Mouse (Mus musculus): ENCODE data around the gene Brca1.
A peak's percentile ranks its signal among the peaks of the same experiment; 100 is the strongest.
"Not testable (repeated sequence)": the region's sequence is repeated elsewhere in the genome, so short reads cannot be mapped to it uniquely, and the experiment has no call there.

The Brca1 gene

DNA sequence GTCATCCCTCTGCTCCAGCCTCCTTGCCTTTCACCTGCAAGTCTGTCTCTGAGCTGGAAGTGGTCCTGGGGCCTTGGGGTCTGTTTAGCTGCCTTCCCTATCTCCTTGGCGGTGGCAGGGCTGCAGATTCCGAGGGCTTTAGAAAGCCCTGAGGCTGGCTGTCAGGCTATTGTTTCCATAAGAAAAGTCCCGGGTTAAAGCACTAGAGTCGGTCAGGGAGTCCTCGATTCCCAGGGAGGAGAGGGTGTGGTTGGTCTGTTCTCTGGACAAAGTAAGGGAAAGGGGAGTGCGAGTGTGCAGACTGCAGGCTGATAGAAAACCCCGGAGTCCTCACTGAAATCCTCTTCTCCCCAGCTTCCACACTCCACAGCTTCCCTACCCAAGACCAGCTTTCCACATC is 81.5 kb downstream of the Brca1 start:
- DNase-seq (ENCODE audit: low spot score), result no peak

DNA sequence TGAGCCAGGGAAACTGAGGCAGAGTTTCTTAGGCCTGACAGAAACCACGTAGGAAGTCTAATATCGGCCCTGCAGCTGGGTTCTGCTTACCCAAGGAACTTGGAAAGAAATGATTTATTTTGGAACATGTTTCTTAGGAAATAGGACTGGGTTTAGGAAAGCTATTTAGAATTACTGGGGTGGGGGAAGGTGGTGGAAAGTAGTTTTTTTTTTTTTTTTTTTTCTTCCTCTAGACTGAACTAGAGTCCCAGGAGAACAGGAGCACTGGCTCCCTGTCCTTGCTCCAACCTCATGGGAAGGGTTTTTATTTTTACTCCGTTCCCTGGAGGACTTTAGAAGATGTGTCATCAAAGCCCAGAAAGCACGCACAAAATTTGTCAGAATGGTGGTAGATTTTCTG is 82.6 kb downstream of the Brca1 start:
- no peak for DNase-seq (ENCODE audit: low spot score)

DNA sequence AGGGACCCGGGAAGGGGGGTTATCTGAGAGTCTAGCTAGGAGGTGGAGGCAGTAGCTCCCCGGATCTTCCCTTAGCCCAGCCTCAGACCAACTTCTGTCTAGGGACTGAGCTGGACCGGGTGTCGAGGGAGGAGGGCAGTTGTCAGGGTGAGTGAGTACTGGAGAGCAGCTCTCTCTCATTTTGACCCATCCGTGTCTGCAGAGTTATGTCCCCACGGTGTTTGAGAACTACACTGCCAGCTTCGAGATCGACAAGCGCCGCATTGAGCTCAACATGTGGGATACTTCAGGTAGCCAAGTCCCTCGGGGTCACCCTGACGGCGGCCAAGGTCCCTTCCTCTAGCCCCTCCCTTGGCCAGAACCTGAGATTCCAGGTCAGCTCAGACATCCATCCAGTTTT is 83.0 kb downstream of the Brca1 start:
- DNase-seq (ENCODE audit: low spot score), result no peak

DNA sequence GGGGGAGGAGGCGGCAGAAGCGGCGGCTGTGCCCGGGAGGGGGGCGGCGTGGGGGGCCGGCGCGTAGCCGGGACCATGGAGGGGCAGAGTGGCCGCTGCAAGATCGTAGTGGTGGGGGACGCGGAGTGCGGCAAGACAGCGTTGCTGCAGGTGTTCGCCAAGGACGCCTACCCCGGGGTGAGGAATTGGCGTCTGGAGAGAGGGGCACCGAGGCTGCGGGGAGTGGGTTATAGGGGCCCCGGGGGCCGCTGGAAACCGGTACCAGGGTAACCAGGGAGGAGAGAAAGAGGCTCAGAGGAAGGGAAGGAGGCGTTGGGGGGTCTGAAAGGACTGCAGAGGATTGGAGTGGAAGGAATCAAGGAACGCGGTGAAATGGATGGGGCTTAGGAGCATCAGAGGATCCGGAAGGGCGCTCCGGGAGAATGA is 83.5 kb downstream of the Brca1 start:
- peak; percentile 19 for DNase-seq (ENCODE audit: low spot score)

DNA sequence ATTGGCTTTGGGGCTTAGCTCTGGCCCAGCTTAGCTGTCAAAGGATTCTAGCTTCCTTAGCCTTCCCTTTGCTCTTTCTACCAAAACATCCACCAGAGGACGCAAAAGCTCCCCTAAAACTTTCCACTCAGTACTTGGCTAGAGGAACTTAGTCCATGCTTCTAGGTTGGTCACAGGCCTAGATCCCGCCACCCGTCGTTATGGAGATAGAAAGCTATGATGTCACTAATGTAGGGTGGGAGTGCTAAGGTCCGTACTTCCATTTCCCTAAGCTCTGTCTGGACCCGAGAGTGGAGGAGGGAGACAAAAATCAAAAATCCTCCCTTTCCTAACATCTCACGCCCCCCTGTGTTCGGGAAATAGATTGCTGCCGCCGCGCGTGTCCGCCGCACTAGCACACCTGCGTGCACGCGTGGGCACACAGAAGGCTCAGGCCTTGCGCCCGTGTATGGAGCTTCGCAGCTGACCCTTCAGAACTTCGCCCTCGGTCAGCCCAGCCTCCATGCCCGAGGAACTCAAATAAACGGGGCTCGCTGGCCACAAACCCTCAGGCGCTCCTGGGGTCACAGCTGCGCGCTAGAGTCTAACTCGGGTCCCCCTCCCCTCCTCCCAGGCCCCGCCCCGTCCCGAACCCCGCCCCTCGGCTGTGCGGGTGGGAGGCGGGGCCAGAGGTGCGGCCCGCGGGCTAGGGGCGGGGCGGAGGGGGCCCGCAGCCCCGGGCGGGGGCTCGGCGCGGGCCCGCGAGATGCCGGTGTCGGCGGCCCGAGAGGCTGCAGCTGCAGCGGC is 84.1 kb downstream of the Brca1 start:
- DNase-seq (ENCODE audit: low spot score), result peak; percentile 78

DNA sequence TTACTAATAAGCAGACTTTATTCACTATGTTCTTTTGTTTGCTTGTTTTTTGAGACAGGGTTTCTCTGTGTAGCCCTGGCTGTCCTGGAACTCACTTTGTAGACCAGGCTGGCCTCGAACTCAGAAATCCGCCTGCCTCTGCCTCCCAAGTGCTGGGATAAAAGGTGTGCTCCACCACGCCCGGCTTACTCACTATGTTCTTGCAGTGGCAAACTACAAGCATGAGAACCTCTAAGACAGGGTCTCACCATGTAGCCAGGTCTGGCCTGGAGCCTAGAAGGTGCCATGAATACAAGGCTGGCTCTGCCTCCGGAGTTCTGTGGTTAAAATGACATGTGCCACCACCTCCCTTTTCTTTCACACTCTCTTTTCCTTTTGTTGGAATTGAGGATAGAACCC is 85.2 kb downstream of the Brca1 start:
- DNase-seq (ENCODE audit: low spot score), result not testable (repeated sequence)

DNA sequence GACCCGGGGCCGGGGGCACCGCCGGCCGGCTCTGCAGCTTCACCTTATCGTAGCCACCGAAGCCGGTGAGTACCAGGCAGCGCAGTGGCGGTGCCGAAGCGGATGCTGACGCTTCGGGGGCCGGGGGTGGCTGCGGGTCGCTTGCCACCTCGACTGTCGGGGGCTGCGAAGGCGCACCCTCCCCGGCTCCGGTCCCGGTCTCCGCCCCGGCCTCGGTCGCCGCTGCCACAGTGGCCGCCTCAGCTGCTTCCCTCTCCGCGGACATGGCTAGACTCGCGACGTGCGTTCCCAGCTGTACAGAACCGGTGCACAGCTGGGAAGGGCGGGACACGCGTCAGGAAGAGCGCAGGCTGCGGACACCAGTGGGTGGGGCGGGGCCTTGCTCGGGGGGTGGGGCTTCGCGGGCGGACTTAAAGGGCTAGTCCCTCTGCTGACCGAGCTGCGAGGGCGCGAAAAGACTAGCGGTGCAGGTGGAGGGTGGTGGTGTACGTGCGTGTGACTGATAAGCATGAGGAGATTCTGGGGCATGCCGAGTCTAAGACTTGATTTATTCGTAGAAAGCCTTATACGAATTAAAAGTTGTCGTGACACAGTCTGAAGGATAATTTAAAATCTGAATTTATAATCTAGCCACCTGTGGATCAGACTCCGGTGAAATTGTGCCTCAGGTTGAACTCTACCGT is 85.7 kb downstream of the Brca1 start, which contains the start of gene Vat1:
Vat1 (minus strand) TSS at position 362 of the 683 bp plus-strand sequence.
- DNase-seq (ENCODE audit: low spot score), result peak; percentile 58

DNA sequence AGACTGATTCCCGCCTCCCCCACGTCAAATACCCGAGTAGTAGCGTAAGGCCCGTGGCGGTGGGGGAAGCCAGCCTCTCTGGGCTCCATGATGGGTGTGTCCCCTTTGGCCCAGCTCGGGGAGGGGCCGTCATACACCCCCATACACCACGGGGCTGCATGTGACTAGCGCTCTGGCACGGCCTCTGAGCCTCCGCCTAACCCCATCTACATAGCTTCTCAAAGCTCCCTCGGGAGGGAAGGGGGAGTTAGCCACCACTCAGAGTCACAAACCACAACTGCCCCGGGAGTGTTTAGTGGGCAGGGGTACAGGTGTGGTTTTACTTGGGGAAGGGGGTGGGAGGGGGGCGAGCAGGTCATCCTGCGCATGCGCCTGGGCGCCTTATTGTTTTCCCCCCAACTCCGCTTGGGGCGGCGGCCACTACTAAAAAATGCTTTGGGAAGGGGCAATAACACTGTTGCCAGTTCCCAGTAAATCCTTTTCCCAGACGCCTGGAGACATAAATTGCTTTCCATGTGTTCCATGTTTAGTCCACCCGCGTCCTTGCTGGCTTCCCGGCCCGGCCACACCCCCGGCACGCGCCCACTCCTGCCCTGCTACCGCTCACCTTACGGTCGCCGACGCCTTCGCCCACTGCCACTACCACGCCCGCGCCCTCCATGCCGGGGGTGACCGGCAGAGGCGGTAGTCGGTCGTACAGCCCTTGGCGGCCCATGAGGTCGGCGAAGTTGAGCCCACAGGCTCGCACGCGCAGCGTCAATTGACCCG is 86.5 kb downstream of the Brca1 start:
- DNase-seq (ENCODE audit: low spot score), result peak; percentile 47

DNA sequence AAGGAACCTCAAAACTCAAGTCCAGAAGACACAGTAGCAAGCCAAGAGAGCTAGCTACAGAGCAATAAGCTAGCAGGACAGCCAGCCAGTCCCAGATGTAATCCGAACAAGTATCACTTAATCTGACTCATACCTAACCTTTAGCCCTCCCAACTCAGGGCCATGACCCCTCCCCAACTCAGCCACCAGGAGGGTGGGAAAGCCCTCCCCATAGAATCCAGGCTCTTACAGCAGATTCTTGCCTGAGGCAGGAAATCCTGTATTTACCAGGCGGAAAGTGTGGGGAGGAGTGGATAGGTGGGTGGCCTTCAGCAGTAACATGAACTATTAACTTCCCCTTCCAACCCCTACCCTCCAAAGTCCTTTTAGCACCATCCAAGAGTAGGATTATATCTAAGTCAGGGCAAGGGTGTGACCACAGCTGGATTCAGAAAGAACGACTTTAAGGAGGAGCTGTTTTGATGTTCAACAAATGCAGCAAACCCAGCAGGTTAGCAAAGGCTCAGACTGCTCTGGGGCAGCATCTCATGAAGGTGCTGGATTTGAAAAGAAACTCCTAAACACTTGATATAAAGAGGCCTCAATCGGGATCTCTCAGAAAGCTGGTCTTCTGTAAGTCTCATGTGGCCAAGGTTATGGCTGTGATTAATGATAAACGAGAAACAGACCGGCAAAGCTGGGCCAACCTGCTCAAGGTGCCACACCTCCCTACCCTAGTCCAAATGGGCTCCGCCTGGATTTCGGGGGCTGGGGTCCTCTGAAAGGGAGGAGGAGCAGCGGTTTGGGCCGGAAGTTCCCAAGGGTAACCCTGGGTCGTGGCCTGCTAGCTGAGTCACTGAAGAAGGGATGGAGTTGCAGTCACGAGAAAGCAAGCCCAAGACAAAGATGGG is 87.3 kb downstream of the Brca1 start, which contains the start of gene Rnd2:
Rnd2 (plus strand) TSS at position 789 of the 890 bp plus-strand sequence.
- no peak for DNase-seq (ENCODE audit: low spot score)

DNA sequence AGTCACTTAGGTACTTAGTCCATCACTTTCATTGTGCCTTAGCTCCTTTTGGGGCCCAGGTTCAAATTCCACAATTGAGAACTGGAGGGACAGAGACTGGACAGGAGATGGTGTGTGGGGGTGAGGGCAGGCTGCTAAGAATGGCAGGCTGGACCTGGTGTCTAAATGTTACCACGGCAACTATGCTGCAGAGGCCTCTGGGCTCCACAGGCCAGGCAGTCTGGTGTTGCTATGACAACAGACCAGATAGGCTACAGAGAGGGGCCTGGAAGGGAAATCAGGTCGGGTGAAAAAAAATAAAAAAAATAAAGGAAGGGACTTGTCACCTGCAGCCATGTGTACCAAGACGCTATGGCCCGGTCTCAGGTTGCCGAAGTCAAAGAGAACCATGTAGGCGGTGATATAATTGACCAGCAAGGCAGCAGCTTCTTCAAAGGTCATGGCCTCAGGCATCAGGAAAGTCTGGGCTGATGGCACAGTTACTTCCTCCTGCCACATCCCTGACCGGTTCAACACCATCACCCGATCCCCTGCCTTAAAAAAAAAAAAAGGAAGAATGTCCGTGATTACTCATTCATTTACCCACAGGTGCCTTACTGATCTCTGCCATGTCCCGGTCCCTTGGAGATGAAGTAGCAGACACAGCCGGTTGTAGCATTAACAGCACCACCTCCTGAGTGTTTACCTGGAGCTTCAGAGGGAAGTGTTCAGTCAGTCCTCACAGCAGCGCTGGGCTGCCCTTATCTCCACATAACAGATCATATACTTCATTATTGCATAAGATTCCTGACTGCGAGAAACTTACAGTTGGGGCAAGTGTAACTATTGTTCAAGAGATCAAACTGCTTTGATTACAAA is 88.9 kb downstream of the Brca1 start:
- DNase-seq (ENCODE audit: low spot score), result no peak

DNA sequence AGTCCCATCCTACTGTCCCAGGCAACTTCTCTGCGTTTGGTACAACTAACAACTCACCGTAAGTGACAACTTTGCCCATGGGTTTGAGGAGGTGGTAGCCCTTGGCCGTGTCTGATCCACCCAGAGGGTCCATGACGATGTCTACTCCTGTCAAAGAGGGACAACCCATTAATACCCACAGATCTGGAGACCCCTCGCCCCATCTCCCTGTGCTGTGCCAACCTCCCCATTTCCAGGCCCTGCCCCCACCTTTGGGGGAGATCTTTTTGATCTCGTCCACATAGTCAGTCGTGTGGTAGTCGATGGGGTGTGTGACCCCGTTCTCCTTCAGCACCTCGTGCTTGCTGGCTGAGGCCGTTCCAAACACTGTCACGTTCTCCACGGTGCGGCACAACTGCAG is 89.6 kb downstream of the Brca1 start:
- DNase-seq (ENCODE audit: low spot score), result no peak

DNA sequence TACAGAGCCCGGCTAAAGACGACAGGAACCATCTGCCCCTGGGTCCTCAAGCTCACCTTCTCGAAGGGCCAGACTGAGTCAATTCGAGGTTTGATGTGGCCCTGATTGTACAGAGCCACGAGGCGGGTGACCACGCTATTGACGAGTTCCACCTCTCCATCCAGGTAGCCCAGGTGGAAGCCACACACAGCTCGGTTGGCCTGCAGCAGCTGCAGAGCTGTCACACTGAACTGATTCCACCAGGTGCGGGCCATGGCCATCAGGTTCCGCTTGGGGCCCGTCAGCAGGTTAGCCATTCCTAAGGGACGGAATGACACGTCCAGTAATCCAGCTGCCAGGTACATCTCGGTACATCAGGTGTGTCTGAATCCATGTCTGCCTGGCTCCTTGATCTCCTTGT is 91.4 kb downstream of the Brca1 start:
- DNase-seq (ENCODE audit: low spot score), result no peak

DNA sequence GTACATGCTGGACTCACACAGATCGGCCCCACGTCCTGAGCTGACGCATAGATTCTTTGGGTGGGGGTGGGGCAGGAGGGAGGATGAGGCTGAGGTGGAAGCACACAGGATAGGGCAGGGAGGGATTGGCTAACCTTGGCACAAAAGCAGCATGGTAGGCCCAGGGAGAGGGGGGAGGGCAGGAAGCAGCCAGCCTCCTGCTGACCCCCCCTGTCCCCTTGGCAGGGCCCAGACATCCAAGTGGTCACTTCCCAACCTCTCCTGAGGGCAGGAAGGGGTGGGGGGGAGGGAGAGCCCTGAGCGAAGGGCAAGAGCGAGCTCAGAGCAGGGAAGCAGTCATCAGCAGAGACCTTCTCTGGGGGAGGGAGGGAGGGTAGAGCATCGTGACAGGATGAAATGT is 92.0 kb downstream of the Brca1 start:
- DNase-seq (ENCODE audit: low spot score), result no peak

DNA sequence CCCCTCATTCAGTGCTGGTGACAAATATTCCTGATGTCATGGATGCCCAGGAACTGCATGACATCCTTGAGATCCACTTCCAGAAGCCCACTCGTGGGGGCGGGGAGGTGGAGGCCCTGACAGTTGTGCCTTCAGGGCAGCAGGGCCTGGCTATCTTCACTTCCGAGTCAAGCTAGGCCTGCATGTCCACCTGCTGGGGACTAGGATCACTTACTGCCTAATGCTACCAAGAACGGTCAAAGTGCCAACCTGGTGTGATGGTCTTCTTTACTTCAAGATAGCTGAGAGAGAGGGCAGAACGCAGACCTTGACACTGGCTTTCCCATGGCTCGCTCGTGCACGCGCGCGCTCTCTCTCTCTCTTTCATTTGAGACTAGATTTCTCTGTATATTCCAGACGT is 93.5 kb downstream of the Brca1 start:
- DNase-seq (ENCODE audit: low spot score), result no peak

DNA sequence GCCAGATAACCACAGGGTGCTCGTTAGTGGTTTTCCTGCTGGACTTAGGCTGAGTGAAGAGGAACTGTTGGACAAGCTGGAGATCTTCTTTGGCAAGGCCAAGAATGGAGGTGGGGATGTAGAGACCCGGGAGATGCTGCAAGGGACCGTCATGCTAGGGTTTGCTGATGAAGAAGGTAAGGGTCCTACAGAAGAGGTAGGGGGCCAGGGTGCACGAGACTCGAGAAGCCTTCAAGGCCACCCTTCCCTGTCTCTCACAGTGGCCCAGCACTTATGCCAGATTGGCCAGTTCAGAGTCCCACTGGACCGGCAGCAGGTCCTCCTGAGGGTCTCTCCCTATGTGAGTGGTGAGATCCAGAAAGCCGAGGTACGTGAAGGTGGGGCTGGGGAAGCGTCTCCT is 94.1 kb downstream of the Brca1 start:
- DNase-seq (ENCODE audit: low spot score), result no peak

DNA sequence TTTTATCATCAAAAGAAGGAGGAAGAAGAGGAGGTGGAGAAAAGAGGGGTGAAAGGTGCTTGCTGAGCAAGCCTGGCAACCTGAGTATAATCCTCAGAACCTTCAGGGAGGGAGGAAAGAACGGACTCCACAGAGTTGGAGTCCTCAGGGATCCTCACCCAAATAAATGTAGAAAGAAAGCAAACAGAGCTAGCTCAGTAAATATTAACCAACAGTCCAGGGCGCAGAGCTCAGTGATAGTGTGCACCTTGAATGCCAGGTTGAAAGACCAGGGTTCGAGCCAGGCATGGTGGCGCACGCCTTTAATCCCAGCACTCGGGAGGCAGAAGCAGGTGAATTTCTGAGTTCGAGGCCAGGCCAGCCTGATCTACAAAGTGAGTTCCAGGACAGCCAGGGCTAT is 96.1 kb downstream of the Brca1 start:
- DNase-seq (ENCODE audit: low spot score), result no peak

DNA sequence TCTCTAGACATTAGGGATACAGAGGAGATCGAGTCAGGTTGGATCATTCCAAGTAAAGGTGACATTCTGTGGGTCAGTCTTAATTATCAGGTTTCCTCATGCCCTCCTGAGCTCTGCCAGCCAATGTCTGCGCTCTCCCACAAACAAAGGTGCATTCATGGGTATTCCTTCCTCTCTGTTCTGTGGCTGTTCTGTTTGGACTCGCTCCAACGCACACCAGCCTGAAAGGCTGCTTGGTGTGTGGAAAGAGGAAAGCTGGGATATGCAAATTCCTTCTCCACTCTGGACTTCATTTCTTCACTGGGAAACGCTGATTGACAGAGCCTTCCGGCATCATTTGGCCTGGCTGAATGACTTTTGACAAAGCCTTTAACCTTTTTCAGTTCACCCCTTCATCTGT is 97.1 kb downstream of the Brca1 start:
- no peak for DNase-seq (ENCODE audit: low spot score)

DNA sequence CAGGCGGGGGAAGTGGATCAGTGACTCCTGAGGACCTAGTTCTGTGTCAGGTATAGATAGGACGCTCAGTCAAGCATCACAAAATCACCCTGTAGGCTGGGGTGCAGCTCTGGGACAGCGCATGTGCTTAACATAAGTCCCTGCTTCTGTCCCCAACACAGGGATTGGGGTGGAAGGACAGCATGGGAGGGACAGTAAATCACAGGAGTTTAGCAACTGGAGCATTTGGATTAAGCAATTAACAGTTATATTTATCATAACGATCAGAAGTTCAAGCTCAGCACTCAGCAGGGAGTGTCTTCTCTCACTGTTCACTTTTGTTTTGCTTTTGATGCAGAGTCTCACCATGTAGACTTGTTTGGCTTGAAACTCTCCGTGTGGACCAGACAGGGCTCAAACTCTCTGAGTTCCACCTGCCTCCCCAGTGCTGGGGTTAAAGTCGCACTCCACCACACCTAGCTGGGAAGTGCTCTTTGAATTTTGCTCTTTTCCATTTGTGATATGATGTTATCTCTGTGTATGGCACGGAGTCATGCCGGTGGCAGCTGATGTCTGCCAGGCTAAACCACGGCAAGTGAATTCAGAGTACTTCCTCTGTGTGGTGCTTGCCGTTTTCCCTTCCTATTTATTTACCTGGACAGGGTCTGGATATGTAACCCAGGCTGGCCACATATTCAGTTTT is 99.5 kb downstream of the Brca1 start:
- DNase-seq (ENCODE audit: low spot score), result no peak

DNA sequence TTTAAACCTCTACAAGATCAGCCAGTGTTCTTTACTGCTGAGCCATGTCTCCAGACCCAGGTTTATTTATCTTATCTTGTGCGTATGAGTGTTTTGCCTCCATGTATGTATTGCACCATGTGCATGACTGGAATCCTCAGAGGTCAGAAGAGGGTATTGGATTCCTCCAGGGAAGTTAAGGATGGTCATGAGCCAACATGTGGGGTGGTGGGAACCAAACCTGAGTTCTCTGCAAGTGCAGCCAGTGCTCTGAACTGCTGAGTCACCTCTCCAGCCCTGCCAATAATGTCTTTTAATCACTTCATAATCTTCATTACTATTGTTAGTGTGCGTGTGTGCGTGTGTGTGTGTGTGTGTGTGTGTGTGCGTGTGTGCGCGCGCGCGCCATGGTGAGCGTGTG is 100.2 kb downstream of the Brca1 start:
- DNase-seq (ENCODE audit: low spot score), result no peak

DNA sequence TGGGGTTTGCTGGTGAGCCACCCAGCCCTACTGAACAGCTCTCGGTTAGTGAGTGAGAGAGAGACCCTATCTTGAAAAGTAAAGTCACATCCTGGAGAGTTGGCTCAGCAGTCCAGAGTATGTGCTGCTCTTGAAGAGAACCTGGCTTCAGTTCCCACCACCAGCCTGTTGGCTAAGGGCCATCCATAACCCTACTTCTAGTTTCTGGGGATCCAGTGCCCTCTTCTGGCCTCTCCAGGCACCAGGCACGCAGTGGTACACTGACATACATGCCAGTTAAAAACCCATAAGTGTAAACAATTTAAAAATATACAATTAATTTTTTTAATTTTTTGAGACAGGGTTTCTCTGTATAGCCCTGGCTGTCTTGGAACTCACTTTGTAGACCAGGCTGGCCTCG is 101.4 kb downstream of the Brca1 start:
- no peak for DNase-seq (ENCODE audit: low spot score)
